In genomic region chr15:6707551-6707935, GRCm38 (mm10) we compare ENCODE assay signal across 8 mouse cellular contexts. TPM values are rescaled to one million over a fixed set of nuclear protein-coding genes. Genes with fewer than 3 reads are reported as not detected.
DNase-seq lines count a peak whose midpoint lies in the region; ATAC-seq and TF ChIP-seq lines count a peak whose summit lies in the region.

No protein-coding gene starts in this region.

- 0 out of 2 replicates have a peak, but pooled peaks have one; percentile 14 for TF ChIP-seq POLR2A in brain, embryonic 14.5 days (IDR thresholded peaks at IDR 0.05; ENCODE audit: borderline replicate concordance, extremely low read depth, insufficient read depth, insufficient read length, poor library complexity, severe bottlenecking)

- WGBS in heart, embryonic 12.5 days: under 1% methylated on average over 43 of the region's 43 CpGs
- 0% methylated on average over 43 of the region's 43 CpGs for WGBS in kidney, postnatal 0 days
- WGBS in liver, embryonic 15.5 days (ENCODE audit: insufficient replicate concordance): under 1% methylated on average over 43 of the region's 43 CpGs
- WGBS in neural tube, embryonic 11.5 days: 0% methylated on average over 43 of the region's 43 CpGs
- WGBS in stomach, postnatal 0 days: 0% methylated on average over 42 of the region's 43 CpGs

- peak; percentile 70 for ATAC-seq in heart, embryonic 12.5 days (ENCODE audit: insufficient number of reproducible peaks, low FRiP score)
- ATAC-seq in kidney, postnatal 0 days (replicated peaks; ENCODE audit: low FRiP score, low read depth): peak; percentile 56; the same call in 1 of the 2 replicates
- ATAC-seq in liver, embryonic 15.5 days (ENCODE audit: insufficient read depth): peak; percentile 61
- ATAC-seq in neural tube, embryonic 11.5 days (ENCODE audit: insufficient read depth, low FRiP score, low TSS enrichment): peak; percentile 75
- peak; percentile 67 for ATAC-seq in stomach, postnatal 0 days (ENCODE audit: low FRiP score, low TSS enrichment)

- peak overlapping the region; percentile 89 for H3K9ac ChIP-seq in heart, embryonic 12.5 days
- peak overlapping the region; percentile 97 for H3K9ac ChIP-seq in kidney, postnatal 0 days (ENCODE audit: low read depth, low read length)
- H3K9ac ChIP-seq in liver, embryonic 15.5 days: peak overlapping the region; percentile 97
- H3K9ac ChIP-seq in neural tube, embryonic 11.5 days (ENCODE audit: low read length): peak overlapping the region; percentile 92
- H3K9ac ChIP-seq in stomach, postnatal 0 days (ENCODE audit: low read length): peak overlapping the region; percentile 99

- H3K27me3 ChIP-seq in erythroblast, embryonic 14.5 days (ENCODE audit: control insufficient read depth): no peaks in the 10 kb centered on the region
- no peaks in the 10 kb centered on the region for H3K27me3 ChIP-seq in heart, embryonic 12.5 days (replicated peaks)
- H3K27me3 ChIP-seq in kidney, postnatal 0 days (ENCODE audit: insufficient read depth, low read length): peaks cover 8% of the 10 kb centered on the region
- no peaks in the 10 kb centered on the region for H3K27me3 ChIP-seq in liver, embryonic 15.5 days
- H3K27me3 ChIP-seq in neural tube, embryonic 11.5 days (ENCODE audit: control insufficient read depth, insufficient read depth, low read length): no peaks in the 10 kb centered on the region
- H3K27me3 ChIP-seq in stomach, postnatal 0 days (ENCODE audit: control insufficient read depth, insufficient read depth, low read length): no peaks in the 10 kb centered on the region

- H3K9me3 ChIP-seq in erythroblast, embryonic 14.5 days (ENCODE audit: control insufficient read depth, low read length): no peaks in the 10 kb centered on the region
- H3K9me3 ChIP-seq in heart, embryonic 12.5 days (replicated peaks): no peaks in the 10 kb centered on the region
- H3K9me3 ChIP-seq in kidney, postnatal 0 days (replicated peaks; ENCODE audit: low read length): no peaks in the 10 kb centered on the region
- no peaks in the 10 kb centered on the region for H3K9me3 ChIP-seq in liver, embryonic 15.5 days (replicated peaks)
- H3K9me3 ChIP-seq in neural tube, embryonic 11.5 days (ENCODE audit: control insufficient read depth, low read length): no peaks in the 10 kb centered on the region
- H3K9me3 ChIP-seq in stomach, postnatal 0 days (ENCODE audit: control insufficient read depth, low read length): no peaks in the 10 kb centered on the region

- no peak for TF ChIP-seq CTCF in brain, embryonic 14.5 days (IDR thresholded peaks at IDR 0.05; ENCODE audit: borderline replicate concordance, extremely low read depth, insufficient read depth, insufficient read length)
- no peak for TF ChIP-seq CTCF in kidney, postnatal 0 days (IDR thresholded peaks at IDR 0.05; ENCODE audit: low read depth)
- TF ChIP-seq CTCF in stomach, postnatal 0 days (IDR thresholded peaks at IDR 0.05; ENCODE audit: low read depth): no peak

- H3K36me3 ChIP-seq in erythroblast, embryonic 14.5 days (ENCODE audit: control insufficient read depth): peaks cover 4% of the 10 kb centered on the region
- no peaks in the 10 kb centered on the region for H3K36me3 ChIP-seq in heart, embryonic 12.5 days
- H3K36me3 ChIP-seq in kidney, postnatal 0 days (ENCODE audit: insufficient read depth, low read length): no peaks in the 10 kb centered on the region
- H3K36me3 ChIP-seq in liver, embryonic 15.5 days (replicated peaks): no peaks in the 10 kb centered on the region
- H3K36me3 ChIP-seq in neural tube, embryonic 11.5 days (ENCODE audit: control insufficient read depth, insufficient read depth, low read length): no peaks in the 10 kb centered on the region
- no peaks in the 10 kb centered on the region for H3K36me3 ChIP-seq in stomach, postnatal 0 days (ENCODE audit: control insufficient read depth, insufficient read depth, low read length)

- peak overlapping the region; percentile 96 for H3K4me2 ChIP-seq in heart, embryonic 12.5 days
- H3K4me2 ChIP-seq in kidney, postnatal 0 days (ENCODE audit: low read length): peak overlapping the region; percentile 92
- peak overlapping the region; percentile 82 for H3K4me2 ChIP-seq in liver, embryonic 15.5 days
- H3K4me2 ChIP-seq in neural tube, embryonic 11.5 days (ENCODE audit: low read depth): peak overlapping the region; percentile 57
- peak overlapping the region; percentile 74 for H3K4me2 ChIP-seq in stomach, postnatal 0 days (replicated peaks; ENCODE audit: low read depth)

- no peak for TF ChIP-seq EP300 in stomach, postnatal 0 days (optimal IDR thresholded peaks at IDR 0.05)

- peak overlapping the region; percentile 97 for H3K4me3 ChIP-seq in erythroblast, embryonic 14.5 days (replicated peaks)
- peak overlapping the region; percentile 99 for H3K4me3 ChIP-seq in heart, embryonic 12.5 days
- peak overlapping the region; percentile 93 for H3K4me3 ChIP-seq in kidney, postnatal 0 days (replicated peaks; ENCODE audit: low read depth, low read length)
- H3K4me3 ChIP-seq in liver, embryonic 15.5 days (replicated peaks): peak overlapping the region; percentile 96
- H3K4me3 ChIP-seq in neural tube, embryonic 11.5 days (ENCODE audit: low read depth, low read length): peak overlapping the region; percentile 94
- H3K4me3 ChIP-seq in stomach, postnatal 0 days (ENCODE audit: low read depth, low read length): peak overlapping the region; percentile 88

- peak; percentile 66 for DNase-seq in CD4-positive, CD25-positive, alpha-beta regulatory T cell, adult 2 months (ENCODE audit: low read depth, low spot score)
- peak; percentile 84 for DNase-seq in brain, embryonic 14.5 days (ENCODE audit: low read depth)
- peak; percentile 65 for DNase-seq in kidney, postnatal 0 days (ENCODE audit: low spot score)
- peak; percentile 83 for DNase-seq in neural tube, embryonic 11.5 days (ENCODE audit: low spot score)
- DNase-seq in stomach, postnatal 0 days (ENCODE audit: low spot score): peak; percentile 77

- H3K4me1 ChIP-seq in erythroblast, embryonic 14.5 days (ENCODE audit: control insufficient read depth): peaks cover 60% of the 10 kb centered on the region
- peaks cover 24% of the 10 kb centered on the region for H3K4me1 ChIP-seq in heart, embryonic 12.5 days (replicated peaks)
- peaks cover 11% of the 10 kb centered on the region; the same call in 1 of the 2 replicates for H3K4me1 ChIP-seq in kidney, postnatal 0 days (replicated peaks; ENCODE audit: insufficient read depth, low read length)
- H3K4me1 ChIP-seq in liver, embryonic 15.5 days (replicated peaks): peaks cover 58% of the 10 kb centered on the region
- peaks cover 8% of the 10 kb centered on the region; the same call in 1 of the 2 replicates for H3K4me1 ChIP-seq in neural tube, embryonic 11.5 days (ENCODE audit: control insufficient read depth, insufficient read depth, low read length)
- no peaks in the 10 kb centered on the region; the same call in 1 of the 2 replicates for H3K4me1 ChIP-seq in stomach, postnatal 0 days (replicated peaks; ENCODE audit: control insufficient read depth, insufficient read depth)

- peak overlapping the region; percentile 88 for H3K27ac ChIP-seq in heart, embryonic 12.5 days (ENCODE audit: poor library complexity, severe bottlenecking)
- H3K27ac ChIP-seq in kidney, postnatal 0 days: peak overlapping the region; percentile 95
- H3K27ac ChIP-seq in liver, embryonic 15.5 days (replicated peaks): peak overlapping the region; percentile 97
- H3K27ac ChIP-seq in neural tube, embryonic 11.5 days (ENCODE audit: low read depth, low read length): peak overlapping the region; percentile 96
- H3K27ac ChIP-seq in stomach, postnatal 0 days (replicated peaks): peak overlapping the region; percentile 97

RNA-seq across cellular contexts. Expression of gene Rictor, which starts 0.6 kb away (rescaled TPM):
- polyA plus RNA-seq in brain, embryonic 14.5 days (2012; rRNA removed): 16.8 and 20.3 TPM in 2 replicates
- 0.05 TPM in 2 replicates for polyA plus RNA-seq in erythroblast, embryonic 14.5 days (2012)
- 33.5 and 34.4 TPM in 2 replicates for polyA plus RNA-seq in heart, embryonic 12.5 days (2016; fragmentation: Nextera tagmentation; extraction: Ambion mirVana)
- polyA plus RNA-seq in kidney, postnatal 0 days (2015; fragmentation: Nextera tagmentation; extraction: Ambion mirVana): 28.3 and 29.6 TPM in 2 replicates
- 17.6 and 19.3 TPM in 2 replicates for polyA plus RNA-seq in liver, embryonic 15.5 days (2015; fragmentation: Nextera tagmentation; extraction: Ambion mirVana)
- polyA plus RNA-seq in neural tube, embryonic 11.5 days (2014; fragmentation: Nextera tagmentation; extraction: Ambion mirVana): 45.4 and 53.3 TPM in 2 replicates
- 17.1 and 18.1 TPM in 2 replicates for polyA plus RNA-seq in stomach, postnatal 0 days (2015; fragmentation: Nextera tagmentation; extraction: Ambion mirVana)

Comparison
In these comparisons a context has a peak if more than half of its experiments do, and no peak if none do; other contexts are left out.
1. Peak in every context shown above with its lines: DNase-seq, ATAC-seq, H3K4me3 ChIP-seq and H3K27ac ChIP-seq.
2. RNA of gene Rictor, which starts 0.6 kb away (polyA plus RNA-seq): 45.4 to 53.3 TPM in neural tube, embryonic 11.5 days, 33.5 to 34.4 TPM in heart, embryonic 12.5 days, 28.3 to 29.6 TPM in kidney, postnatal 0 days, 16.8 to 20.3 TPM in brain, embryonic 14.5 days, 17.1 to 18.1 TPM in stomach, postnatal 0 days and 17.6 to 19.3 TPM in liver, embryonic 15.5 days; 0.05 TPM in erythroblast, embryonic 14.5 days; every median in the first group is over 10 times any median in the second.